ENCODE assay signal across 9 mouse cellular contexts in the genomic region with DNA sequence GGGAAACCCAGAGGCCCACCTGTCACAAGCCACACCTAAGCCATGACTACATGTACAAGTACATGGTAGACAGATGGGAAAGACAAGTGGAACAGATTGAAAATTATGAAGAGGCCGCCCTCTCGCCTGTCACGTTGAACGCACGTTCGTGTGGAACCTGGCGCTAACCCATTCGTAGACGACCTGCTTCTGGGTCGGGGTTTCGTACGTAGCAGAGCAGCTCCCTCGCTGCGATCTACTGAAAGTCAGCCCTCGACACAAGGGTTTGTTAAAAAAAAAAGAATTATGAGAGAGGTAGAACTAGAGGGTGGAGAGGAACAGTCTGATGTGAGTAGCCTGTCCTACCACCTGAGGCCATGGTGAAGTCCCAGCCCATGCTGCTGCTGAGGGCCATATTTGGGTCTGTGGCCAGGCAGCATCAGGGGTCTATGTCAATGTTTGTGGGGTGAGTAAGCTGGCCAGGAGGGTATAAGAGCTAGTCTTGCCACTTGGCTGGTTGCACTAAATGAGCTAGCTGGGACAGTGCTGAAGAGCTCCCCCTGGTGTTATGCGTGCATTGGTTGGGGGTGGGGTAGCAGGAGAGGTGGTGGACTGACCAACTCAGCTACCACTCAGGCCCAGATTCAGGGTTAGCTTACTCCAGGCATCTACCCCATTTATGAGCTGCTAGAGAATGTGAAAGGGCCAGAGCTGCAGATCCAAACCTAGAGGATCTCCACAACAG. TPM values are rescaled to one million over a fixed set of nuclear protein-coding genes. Genes with fewer than 3 reads are reported as not detected.
DNase-seq lines count a peak whose midpoint lies in the region; ATAC-seq and TF ChIP-seq lines count a peak whose summit lies in the region.
"Had no signal": no experiment of that assay in that cellular context is flagged by ENCODE, and none has a peak within 500 bp of the region (broad histone marks: within the 10 kb centered on the region; RNA-seq: fewer than 3 reads in every experiment).

No protein-coding gene starts in this region.

- H3K27me3 ChIP-seq in hindbrain, embryonic 11.5 days (ENCODE audit: control insufficient read depth, insufficient read depth, low read length), result no peaks in the 10 kb centered on the region
- H3K27me3 ChIP-seq in hindbrain, embryonic 13.5 days, result no peaks in the 10 kb centered on the region
- H3K27me3 ChIP-seq in liver, embryonic 14.5 days (ENCODE audit: control insufficient read depth, insufficient read depth, low read length), result no peaks in the 10 kb centered on the region
- H3K27me3 ChIP-seq: limb, embryonic 13.5 days had no signal

- H3K9me3 ChIP-seq in hindbrain, embryonic 11.5 days (ENCODE audit: control insufficient read depth, low read length), result no peaks in the 10 kb centered on the region
- H3K9me3 ChIP-seq in hindbrain, embryonic 13.5 days, result no peaks in the 10 kb centered on the region
- no peaks in the 10 kb centered on the region for H3K9me3 ChIP-seq in liver, embryonic 14.5 days (ENCODE audit: control insufficient read depth, low read length)
- H3K9me3 ChIP-seq: limb, embryonic 13.5 days had no signal

- H3K4me2 ChIP-seq in hindbrain, embryonic 11.5 days (replicated peaks; ENCODE audit: low read depth, low read length), result no peak overlapping the region
- no peak overlapping the region for H3K4me2 ChIP-seq in hindbrain, embryonic 13.5 days
- no peak overlapping the region for H3K4me2 ChIP-seq in liver, embryonic 14.5 days (ENCODE audit: low read depth)
- H3K4me2 ChIP-seq: limb, embryonic 13.5 days had no signal

- no peaks in the 10 kb centered on the region for H3K36me3 ChIP-seq in hindbrain, embryonic 11.5 days (ENCODE audit: control insufficient read depth, insufficient read depth, low read length)
- H3K36me3 ChIP-seq in hindbrain, embryonic 13.5 days, result peaks cover 18% of the 10 kb centered on the region
- peaks cover 2% of the 10 kb centered on the region for H3K36me3 ChIP-seq in liver, embryonic 14.5 days (replicated peaks; ENCODE audit: control insufficient read depth, insufficient read depth, low read depth)

- 74% methylated on average over 16 of the region's 16 CpGs for WGBS in hindbrain, embryonic 11.5 days
- WGBS in hindbrain, embryonic 13.5 days, result 79% methylated on average over 16 of the region's 16 CpGs
- WGBS in liver, embryonic 14.5 days (ENCODE audit: insufficient replicate concordance), result 74% methylated on average over 16 of the region's 16 CpGs

- TF ChIP-seq CTCF in liver, embryonic 14.5 days (IDR thresholded peaks at IDR 0.05; ENCODE audit: low read depth), result peak; percentile 81

- ATAC-seq in hindbrain, embryonic 11.5 days (ENCODE audit: low FRiP score), result no peak
- ATAC-seq in hindbrain, embryonic 13.5 days (ENCODE audit: low FRiP score), result no peak
- no peak; the same call in 1 of the 2 replicates for ATAC-seq in liver, embryonic 14.5 days (ENCODE audit: insufficient read depth)

- H3K4me1 ChIP-seq in hindbrain, embryonic 11.5 days (replicated peaks; ENCODE audit: control insufficient read depth, insufficient read depth, low read length), result no peaks in the 10 kb centered on the region
- H3K4me1 ChIP-seq in hindbrain, embryonic 13.5 days (replicated peaks), result no peaks in the 10 kb centered on the region
- H3K4me1 ChIP-seq in liver, embryonic 14.5 days (replicated peaks; ENCODE audit: control insufficient read depth in 2 of 2, insufficient read depth in 2 of 2, low read length in 1 of 2), result no peaks in the 10 kb centered on the region
- H3K4me1 ChIP-seq: limb, embryonic 13.5 days had no signal

- TF ChIP-seq EP300 in liver, embryonic 14.5 days (IDR thresholded peaks at IDR 0.05; ENCODE audit: low read depth), result no peak

- no peak overlapping the region for H3K9ac ChIP-seq in hindbrain, embryonic 11.5 days (ENCODE audit: low read depth, low read length)
- no peak overlapping the region for H3K9ac ChIP-seq in hindbrain, embryonic 13.5 days
- H3K9ac ChIP-seq in liver, embryonic 14.5 days (replicated peaks), result no peak overlapping the region
- H3K9ac ChIP-seq: limb, embryonic 13.5 days had no signal

- no peak overlapping the region for H3K4me3 ChIP-seq in hindbrain, embryonic 11.5 days (ENCODE audit: low read depth, low read length)
- no peak overlapping the region for H3K4me3 ChIP-seq in hindbrain, embryonic 13.5 days
- no peak overlapping the region for H3K4me3 ChIP-seq in liver, embryonic 14.5 days (ENCODE audit: insufficient read depth in 1 of 2, low read depth in 2 of 2, low read length in 2 of 2)
- H3K4me3 ChIP-seq: limb, embryonic 13.5 days had no signal

- no peak overlapping the region for H3K27ac ChIP-seq in hindbrain, embryonic 11.5 days (ENCODE audit: low read depth, low read length)
- H3K27ac ChIP-seq in hindbrain, embryonic 13.5 days, result no peak overlapping the region
- H3K27ac ChIP-seq in liver, embryonic 14.5 days, result no peak overlapping the region
- H3K27ac ChIP-seq: limb, embryonic 13.5 days had no signal

- DNase-seq in hindbrain, embryonic 11.5 days (ENCODE audit: low spot score), result peak; percentile 19
- DNase-seq in adrenal gland, postnatal 36 days, result peak; percentile 48 to 59
- peak; percentile 32 to 84 for DNase-seq in frontal cortex, adult 2 months (ENCODE audit: extremely low spot score in 1 of 2, low spot score in 1 of 2)
- peak; percentile 71 for DNase-seq in kidney, adult 9 months
- DNase-seq in liver, embryonic 14.5 days (ENCODE audit: low read depth in 3 of 3, low spot score in 3 of 3), result peak in 1 of 3 experiments; percentile 11
- peak; percentile 11 for DNase-seq in right cerebral cortex, postnatal 14 days
- DNase-seq in urinary bladder, postnatal 14 days (ENCODE audit: low spot score), result peak; percentile 53

RNA-seq across cellular contexts. Expression of a gene that starts 24.5 kb away (rescaled TPM):
- 96.6 and 105 TPM in 2 replicates for polyA plus RNA-seq in hindbrain, embryonic 11.5 days (2014; fragmentation: Nextera tagmentation; extraction: Ambion mirVana)
- 114 and 115 TPM in 2 replicates for polyA plus RNA-seq in hindbrain, embryonic 13.5 days (2015; fragmentation: Nextera tagmentation; extraction: Ambion mirVana)
- 10 to 100 TPM; 72.8 to 81.7 TPM for total RNA-seq in adrenal gland, postnatal 36 days (2021)
- 54.5 and 56.0 TPM in 2 replicates for polyA plus RNA-seq in frontal cortex, adult 2 months (2012; rRNA removed)
- polyA plus RNA-seq in liver, embryonic 14.5 days (2012; rRNA removed), result 5.9 and 8.2 TPM in 2 replicates
- polyA plus RNA-seq in liver, embryonic 14.5 days (2014; fragmentation: Nextera tagmentation; extraction: Ambion mirVana), result 13.0 and 14.6 TPM in 2 replicates

RNA-seq across cellular contexts. Expression of a gene that starts 43.2 kb away (rescaled TPM):
- polyA plus RNA-seq in hindbrain, embryonic 11.5 days (2014; fragmentation: Nextera tagmentation; extraction: Ambion mirVana), result 896 and 911 TPM in 2 replicates
- polyA plus RNA-seq in hindbrain, embryonic 13.5 days (2015; fragmentation: Nextera tagmentation; extraction: Ambion mirVana), result 1,071 and 1,119 TPM in 2 replicates
- total RNA-seq in adrenal gland, postnatal 36 days (2021), result 100 to 1,000 TPM; 682 to 902 TPM
- 714 and 718 TPM in 2 replicates for polyA plus RNA-seq in frontal cortex, adult 2 months (2012; rRNA removed)
- 363 and 406 TPM in 2 replicates for polyA plus RNA-seq in liver, embryonic 14.5 days (2012; rRNA removed)
- polyA plus RNA-seq in liver, embryonic 14.5 days (2014; fragmentation: Nextera tagmentation; extraction: Ambion mirVana), result 732 and 769 TPM in 2 replicates
